Mouse (Mus musculus) liver, embryonic 14.5 days (tissue): ENCODE results near the gene Wnt1.

Experiments used
- CTCF ChIP-seq: IDR thresholded peaks from 2 replicates; pipeline ENCODE4 v1.5.1; 2016; ENCODE audit warnings: antibody characterized with exemption, low read depth, control low read depth
- EP300 ChIP-seq: IDR thresholded peaks from 2 replicates; pipeline ENCODE4 v1.6.1; 2016; ENCODE audit warnings: antibody characterized with exemption, low read depth

- no peak for TF ChIP-seq CTCF
- TF ChIP-seq EP300: no peak
Measured at GRCm38 (mm10) chr15:98780075-98780474, 9.6 kb upstream of the Wnt1 start.
